Mouse (Mus musculus): Measurements from ENCODE around the gene Dok7.

The Dok7 gene

GRCm38 (mm10) chr5:35117633-35118032 lies 61.1 kb downstream of the Dok7 start:
- DNase-seq (ENCODE audit: low spot score in 2 of 2): no peak

- no peak for DNase-seq (ENCODE audit: low spot score in 2 of 2)
Observed at GRCm38 (mm10) chr5:35118418-35118817, 61.9 kb downstream of the Dok7 start.

GRCm38 (mm10) chr5:35120024-35120423 lies 63.5 kb downstream of the Dok7 start:
- DNase-seq (ENCODE audit: low spot score in 2 of 2): no peak

GRCm38 (mm10) chr5:35129208-35129607 lies 72.6 kb downstream of the Dok7 start:
- DNase-seq (ENCODE audit: low spot score in 2 of 2): peak; percentile 46 to 69

- DNase-seq (ENCODE audit: low spot score in 2 of 2): no peak
Observed at GRCm38 (mm10) chr5:35129767-35130191, 73.2 kb downstream of the Dok7 start.

GRCm38 (mm10) chr5:35131237-35131636 lies 74.7 kb downstream of the Dok7 start:
- DNase-seq (ENCODE audit: low spot score in 2 of 2): no peak

- peak; percentile 70 to 82 for DNase-seq (ENCODE audit: low spot score in 2 of 2)
Observed at GRCm38 (mm10) chr5:35131773-35132172, 75.2 kb downstream of the Dok7 start.

GRCm38 (mm10) chr5:35132278-35132980 lies 75.9 kb downstream of the Dok7 start:
- DNase-seq (ENCODE audit: low spot score in 2 of 2): no peak

- DNase-seq (ENCODE audit: low spot score in 2 of 2): no peak
Observed at GRCm38 (mm10) chr5:35133468-35133867, 76.9 kb downstream of the Dok7 start.

GRCm38 (mm10) chr5:35134286-35134685 lies 77.7 kb downstream of the Dok7 start:
- no peak for DNase-seq (ENCODE audit: low spot score in 2 of 2)

- no peak for DNase-seq (ENCODE audit: low spot score in 2 of 2)
Observed at GRCm38 (mm10) chr5:35135903-35136302, 79.3 kb downstream of the Dok7 start.
